Mouse (Mus musculus) ES-E14 (cell line): ENCODE results near the gene Tfg.

ENCODE experiments used
- HCFC1 ChIP-seq: IDR thresholded peaks from 2 replicates; pipeline ENCODE4 v1.6.1; 2012; ENCODE audit warnings: low read length, inconsistent platforms, borderline replicate concordance; ENCODE audit not compliant: insufficient read depth
- MAFK ChIP-seq: IDR thresholded peaks from 2 replicates; pipeline ENCODE4 v1.6.1; 2014; ENCODE audit warnings: mild to moderate bottlenecking, low read depth, low read length, inconsistent platforms; ENCODE audit not compliant: insufficient read depth

- TF ChIP-seq HCFC1 (no peak), MAFK (no peak)
Observed at GRCm38 (mm10) chr16:56681010-56681645, 36.1 kb downstream of the Tfg start.
